In the genomic region with DNA sequence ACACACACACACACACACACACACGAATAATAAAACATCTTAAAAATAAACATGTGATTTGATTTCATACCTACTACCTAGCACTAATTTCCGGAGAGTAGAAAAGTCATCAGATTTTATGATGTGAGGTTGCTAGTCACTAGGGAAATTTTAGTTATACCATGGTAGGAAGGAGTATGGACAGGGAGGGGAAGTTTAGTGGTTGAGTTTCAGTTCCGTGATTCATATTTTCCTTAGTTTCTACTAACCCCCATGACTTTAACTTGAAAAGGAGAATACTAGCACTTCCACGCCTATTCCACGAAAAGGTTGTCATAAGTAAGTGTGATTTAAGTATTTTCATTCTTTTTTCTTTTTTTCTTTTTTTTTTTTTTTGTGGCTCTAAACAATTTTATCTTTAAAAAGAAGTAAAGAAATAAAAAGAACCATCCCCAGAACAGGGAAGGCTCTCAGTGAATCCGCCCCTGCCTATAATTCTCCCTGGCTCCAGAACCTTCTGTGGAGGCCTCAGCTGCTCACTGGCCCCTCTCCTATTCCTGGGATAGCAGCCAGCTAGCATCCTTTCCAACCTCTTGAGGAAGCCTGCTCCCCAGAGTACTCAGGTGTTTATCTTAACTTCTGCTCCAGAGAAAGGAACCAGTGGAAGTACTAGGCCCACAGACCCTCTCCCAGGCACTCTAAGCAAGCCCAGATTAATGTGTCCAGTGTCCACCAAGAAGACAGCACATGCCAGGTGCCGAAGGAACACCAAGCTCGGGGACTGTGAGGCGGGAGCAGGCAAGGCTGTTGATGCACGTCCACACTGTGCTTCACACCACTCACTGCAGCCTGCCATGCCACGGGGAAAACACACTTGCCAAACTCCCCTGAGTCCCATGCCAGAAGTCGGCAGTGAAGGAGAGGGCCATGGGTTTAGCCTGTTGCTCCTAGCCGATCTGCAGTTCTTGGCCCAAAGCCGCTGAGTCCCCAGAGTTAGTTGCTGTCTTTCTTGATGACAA, we compare ENCODE assay signal across 12 mouse cellular contexts. TPM values are rescaled to one million over a fixed set of nuclear protein-coding genes. Genes with fewer than 3 reads are reported as not detected.
DNase-seq lines count a peak whose midpoint lies in the region; ATAC-seq and TF ChIP-seq lines count a peak whose summit lies in the region.
"Had no signal": no experiment of that assay in that cellular context is flagged by ENCODE, and none has a peak within 500 bp of the region (broad histone marks: within the 10 kb centered on the region; RNA-seq: fewer than 3 reads in every experiment).

No protein-coding gene starts in this region.

- intact Hi-C loops in left cerebral cortex, postnatal 4 days (cut with DNase I), result no loop called here

- peaks cover 4% of the 10 kb centered on the region; the same call in 1 of the 2 replicates for H3K4me1 ChIP-seq in cerebellum, adult 2 months (ENCODE audit: control insufficient read depth, insufficient read depth, low read length)
- peaks cover 6% of the 10 kb centered on the region; the same call in 1 of the 2 replicates for H3K4me1 ChIP-seq in hindbrain, embryonic 13.5 days (replicated peaks)
- H3K4me1 ChIP-seq: hindbrain, embryonic 12.5 days; limb, embryonic 10.5 days had no signal

- TF ChIP-seq CTCF in cerebellum, adult 2 months (IDR thresholded peaks at IDR 0.05; ENCODE audit: borderline replicate concordance, insufficient read depth, low read depth, low read length), result no peak

- H3K4me3 ChIP-seq in cerebellum, adult 2 months (replicated peaks; ENCODE audit: insufficient read depth, low read depth, low read length), result no peak overlapping the region
- H3K4me3 ChIP-seq in myocyte, result no peak overlapping the region
- no peak overlapping the region for H3K4me3 ChIP-seq in hindbrain, embryonic 13.5 days
- H3K4me3 ChIP-seq: hindbrain, embryonic 12.5 days; limb, embryonic 10.5 days had no signal

- peak overlapping the region; percentile 58 for H3K4me2 ChIP-seq in myocyte (ENCODE audit: low read depth)
- no peak overlapping the region for H3K4me2 ChIP-seq in hindbrain, embryonic 13.5 days
- H3K4me2 ChIP-seq: hindbrain, embryonic 12.5 days; lung, embryonic 14.5 days had no signal

- H3K9ac ChIP-seq in hindbrain, embryonic 13.5 days, result no peak overlapping the region
- H3K9ac ChIP-seq: hindbrain, embryonic 12.5 days; lung, embryonic 14.5 days had no signal

- WGBS in cerebellum, adult 2 months, result 40% methylated on average over 14 of the region's 14 CpGs
- 86% methylated on average over 14 of the region's 14 CpGs for WGBS in hindbrain, embryonic 13.5 days

- no peak overlapping the region for H3ac ChIP-seq in myocyte (ENCODE audit: control insufficient read depth, insufficient read length)

- no peak for ATAC-seq in hindbrain, embryonic 13.5 days (ENCODE audit: low FRiP score)

- DNase-seq in cerebellum, postnatal 14 days, result peak; percentile 23 to 24
- no peak for DNase-seq in cerebellum, adult 2 months
- DNase-seq in left cerebral cortex, postnatal 4 days, result peak; percentile 41
- DNase-seq in left cerebral cortex, adult 11 months (ENCODE audit: low spot score), result no peak
- DNase-seq in gastrocnemius, postnatal 25 days, result peak; percentile 16
- no peak for DNase-seq in layer of hippocampus, postnatal 25 days (ENCODE audit: extremely low spot score in 1 of 2, low spot score in 1 of 2)
- DNase-seq: kidney, postnatal 4 days; lung, embryonic 14.5 days had no signal

- no peaks in the 10 kb centered on the region for H3K27me3 ChIP-seq in cerebellum, adult 2 months (ENCODE audit: control insufficient read depth, insufficient read depth, low read length)
- H3K27me3 ChIP-seq in myocyte (ENCODE audit: control insufficient read depth, insufficient read depth, insufficient read length), result no peaks in the 10 kb centered on the region
- H3K27me3 ChIP-seq in hindbrain, embryonic 13.5 days, result no peaks in the 10 kb centered on the region
- H3K27me3 ChIP-seq: hindbrain, embryonic 12.5 days had no signal

- no peaks in the 10 kb centered on the region for H3K9me3 ChIP-seq in hindbrain, embryonic 13.5 days
- H3K9me3 ChIP-seq: hindbrain, embryonic 12.5 days; limb, embryonic 10.5 days had no signal

- no peak for TF ChIP-seq POLR2A in cerebellum, adult 2 months (IDR thresholded peaks at IDR 0.05; ENCODE audit: borderline replicate concordance, insufficient read depth, low read length)
- no peak for TF ChIP-seq POLR2A in myocyte (IDR thresholded peaks at IDR 0.05; ENCODE audit: insufficient read length, low read depth)

- peaks cover 51% of the 10 kb centered on the region for H3K79me2 ChIP-seq in myocyte (ENCODE audit: control insufficient read depth, insufficient read depth)

- H3K36me3 ChIP-seq in myocyte (ENCODE audit: control insufficient read depth, insufficient read depth), result no peaks in the 10 kb centered on the region
- H3K36me3 ChIP-seq in hindbrain, embryonic 13.5 days, result no peaks in the 10 kb centered on the region
- H3K36me3 ChIP-seq: hindbrain, embryonic 12.5 days had no signal

- no peak overlapping the region for H3K27ac ChIP-seq in cerebellum, adult 2 months (ENCODE audit: insufficient read depth, low read length)
- no peak overlapping the region for H3K27ac ChIP-seq in hindbrain, embryonic 13.5 days
- H3K27ac ChIP-seq: hindbrain, embryonic 12.5 days; limb, embryonic 10.5 days had no signal

TF ChIP-seq in myocyte, 11 proteins besides CTCF, POLR2A, EP300 and RAD21:
- no peak for TF ChIP-seq MAX (IDR thresholded peaks at IDR 0.05; ENCODE audit: low read depth)
- no peak for TF ChIP-seq TCF3 (IDR thresholded peaks at IDR 0.05; ENCODE audit: insufficient read length, low read depth)
- TF ChIP-seq E2F4 (IDR thresholded peaks at IDR 0.05; ENCODE audit: insufficient read depth), result no peak
- TF ChIP-seq TCF12 (IDR thresholded peaks at IDR 0.05; ENCODE audit: insufficient read depth, poor library complexity, severe bottlenecking), result no peak
- TF ChIP-seq CEBPB (IDR thresholded peaks at IDR 0.05; ENCODE audit: insufficient read depth, poor library complexity, severe bottlenecking), result no peak
- TF ChIP-seq MYOG (IDR thresholded peaks at IDR 0.05; ENCODE audit: control insufficient read depth in 1 of 3, insufficient read depth in 1 of 3, insufficient read length in 2 of 3, low read depth in 2 of 3), result no peak
- no peak for TF ChIP-seq USF1 (IDR thresholded peaks at IDR 0.05; ENCODE audit: low read depth)
- no peak for TF ChIP-seq MYOD1 (IDR thresholded peaks at IDR 0.05; ENCODE audit: control insufficient read depth in 1 of 3, insufficient read length in 2 of 3, low read depth in 2 of 3)

RNA-seq across cellular contexts. Expression of gene Sh3bgrl, which starts 25.0 kb away (rescaled TPM):
- polyA plus RNA-seq in cerebellum, adult 2 months (2012; rRNA removed), result 27.0 and 30.1 TPM in 2 replicates
- total RNA-seq in left cerebral cortex, postnatal 4 days (2021), result 100 to 1,000 TPM; 141 to 142 TPM
- total RNA-seq in gastrocnemius, postnatal 25 days (2021), result 10 to 100 TPM; 11.2 to 23.8 TPM
- polyA plus RNA-seq in myocyte (2012; fragmentation: generic; extraction: Trizol), result 18.5 TPM
- 10 to 100 TPM; 91.0 to 94.9 TPM for total RNA-seq in layer of hippocampus, postnatal 25 days (2021)
- polyA plus RNA-seq in hindbrain, embryonic 13.5 days (2015; fragmentation: Nextera tagmentation; extraction: Ambion mirVana), result 224 and 230 TPM in 2 replicates

Comparison
In these comparisons a context has a peak if more than half of its experiments do, and no peak if none do; other contexts are left out.
1. DNase-seq: peak in cerebellum, postnatal 14 days (2 of 2), left cerebral cortex, postnatal 4 days (single experiment) and gastrocnemius, postnatal 25 days (single experiment); none in cerebellum, adult 2 months (0 of 2), left cerebral cortex, adult 11 months (single experiment) and layer of hippocampus, postnatal 25 days (0 of 2).